Mouse (Mus musculus) kidney, embryonic 15.5 days (tissue): ENCODE results near the gene Gm9732. TPM values are rescaled to one million over a fixed set of nuclear protein-coding genes. Genes with fewer than 3 reads are reported as not detected.
"Not testable (repeated sequence)": the region's sequence is repeated elsewhere in the genome, so short reads cannot be mapped to it uniquely, and the experiment has no call there.

Experiments used
- ATAC-seq: fragments of 200-750 bp; cut with Nextera tagmentation; replicated peaks from 2 replicates; pipeline ENCODE4 v1.8.0; 2017; ENCODE audit warnings: moderate TSS enrichment; ENCODE audit not compliant: low FRiP score
- H3K27ac ChIP-seq: fragments of 300-500 bp; sonication (generic); 2 replicates; pipeline ENCODE4 v1.5.1; 2015; ENCODE audit warnings: mild to moderate bottlenecking, inconsistent platforms
- H3K27me3 ChIP-seq: fragments of 300-500 bp; sonication (generic); 2 replicates; pipeline ENCODE4 v1.6.1; 2015; ENCODE audit warnings: inconsistent platforms
- H3K36me3 ChIP-seq: fragments of 300-500 bp; sonication (generic); 2 replicates; pipeline ENCODE4 v1.6.1; 2015; ENCODE audit warnings: inconsistent platforms
- H3K4me1 ChIP-seq: fragments of 300-500 bp; sonication (generic); 2 replicates; pipeline ENCODE4 v1.6.1; 2015; ENCODE audit warnings: inconsistent platforms
- H3K4me2 ChIP-seq: fragments of 300-500 bp; sonication (generic); 2 replicates; pipeline ENCODE4 v1.6.1; 2015; ENCODE audit warnings: moderate library complexity, mild to moderate bottlenecking, inconsistent platforms
- H3K4me3 ChIP-seq: fragments of 300-500 bp; sonication (generic); replicated peaks from 2 replicates; pipeline ENCODE4 v1.5.1; 2015; ENCODE audit warnings: mild to moderate bottlenecking, inconsistent platforms
- H3K9ac ChIP-seq: fragments of 300-500 bp; sonication (generic); 2 replicates; pipeline ENCODE4 v1.6.1; 2015; ENCODE audit warnings: mild to moderate bottlenecking, inconsistent platforms
- H3K9me3 ChIP-seq: fragments of 300-500 bp; sonication (generic); replicated peaks from 2 replicates; pipeline ENCODE4 v1.6.1; 2016; ENCODE audit warnings: inconsistent platforms
- WGBS: fragments of 180-500 bp; shearing (Covaris S2); methylation state at CpG from one replicate; pipeline ENCODE4 v1.1.7; 2015; ENCODE audit warnings: mixed read lengths; 5-methylcytosine and 5-hydroxymethylcytosine counted together
- polyA plus RNA-seq: library from polyadenylated mRNA; unstranded; fragments of >200 nt; fragmentation: Nextera tagmentation; extraction: Ambion mirVana; gene quantifications from 2 replicates; pipeline ENCODE4 v1.2.1, GENCODE M21; 2015

Gm9732 gene
- polyA plus RNA-seq, 1 experiment from 2014 or later, result not detected

- not testable (repeated sequence) for H3K4me2 ChIP-seq, H3K4me1 ChIP-seq, H3K4me3 ChIP-seq, H3K9ac ChIP-seq, H3K9me3 ChIP-seq, ATAC-seq, H3K27ac ChIP-seq, H3K36me3 ChIP-seq, H3K27me3 ChIP-seq
- WGBS, result 68% methylated on average over 2 of the region's 2 CpGs
These were observed 2.6 kb downstream of the Gm9732 start for GRCm38 (mm10) chr14:43277468-43277867.

GRCm38 (mm10) chr14:43278146-43278545 lies 3.3 kb downstream of the Gm9732 start:
- H3K9ac ChIP-seq, ATAC-seq, H3K36me3 ChIP-seq, H3K27ac ChIP-seq, H3K27me3 ChIP-seq, H3K9me3 ChIP-seq, H3K4me1 ChIP-seq, H3K4me3 ChIP-seq, H3K4me2 ChIP-seq: not testable (repeated sequence)
- WGBS, result 80% methylated on average over 4 of the region's 4 CpGs

- not testable (repeated sequence) for H3K4me2 ChIP-seq, H3K27me3 ChIP-seq, H3K9me3 ChIP-seq, H3K36me3 ChIP-seq, H3K27ac ChIP-seq, H3K4me3 ChIP-seq, H3K4me1 ChIP-seq, ATAC-seq, H3K9ac ChIP-seq
- 93% methylated on average over 3 of the region's 3 CpGs for WGBS
These were observed 3.8 kb downstream of the Gm9732 start for GRCm38 (mm10) chr14:43278681-43279080.

DNA sequence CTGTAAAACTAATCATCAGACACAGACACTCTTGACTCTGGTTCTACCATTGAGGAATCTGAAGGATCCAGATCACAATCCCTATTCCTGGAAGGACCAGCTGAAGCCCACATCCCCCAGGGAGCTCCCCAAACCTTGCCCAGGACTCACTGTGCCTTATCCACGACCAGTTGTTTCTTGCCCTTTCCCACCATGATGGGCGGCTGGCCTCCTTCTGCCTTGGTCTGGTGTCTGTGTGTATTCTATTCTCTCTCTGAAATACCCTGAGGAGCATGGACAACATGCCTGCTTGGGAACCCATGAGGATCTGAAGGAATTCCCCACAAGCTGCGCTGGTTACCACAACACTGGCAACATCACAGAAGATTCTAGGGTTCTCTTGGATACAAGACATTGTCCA lies 18.7 kb downstream of the Gm9732 start, which contains the start of gene Gm8127:
TSS of gene Gm8127 (minus strand) at position 330 of the 400 bp plus-strand sequence.
- 74% methylated on average over 3 of the region's 3 CpGs for WGBS
- H3K9ac ChIP-seq, ATAC-seq: not testable (repeated sequence)

GRCm38 (mm10) chr14:43319516-43319915 lies 44.7 kb downstream of the Gm9732 start:
- H3K4me2 ChIP-seq, ATAC-seq, H3K9ac ChIP-seq: not testable (repeated sequence)

More for the DNA sequence above, 18.7 kb downstream of the Gm9732 start, which contains the start of gene Gm8127:
- not testable (repeated sequence) for H3K4me3 ChIP-seq, H3K36me3 ChIP-seq, H3K27me3 ChIP-seq, H3K4me2 ChIP-seq, H3K9me3 ChIP-seq, H3K27ac ChIP-seq, H3K4me1 ChIP-seq

DNA sequence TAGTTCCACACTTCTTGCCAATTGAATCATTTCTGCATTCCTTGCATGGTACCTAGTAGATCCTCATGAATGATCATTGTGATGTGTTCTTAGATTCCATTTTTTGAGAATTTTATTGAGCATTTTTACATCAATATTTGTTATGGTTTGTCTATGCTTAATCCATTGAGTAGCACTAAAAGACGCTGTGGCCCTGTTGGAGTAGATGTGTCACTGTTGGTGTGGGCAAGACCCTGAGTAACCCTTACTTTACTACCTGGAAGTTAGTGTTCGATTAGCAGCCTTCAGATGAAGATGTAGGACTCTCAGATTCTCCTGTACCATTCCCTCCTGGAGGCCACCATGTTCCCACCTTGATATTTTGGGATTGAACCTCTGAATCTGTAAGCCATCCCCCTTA lies 53.8 kb downstream of the Gm9732 start:
- H3K4me3 ChIP-seq, ATAC-seq: not testable (repeated sequence)
- WGBS, result 69% methylated on average over 2 of the region's 2 CpGs

More at GRCm38 (mm10) chr14:43319516-43319915, 44.7 kb downstream of the Gm9732 start:
- not testable (repeated sequence) for H3K9me3 ChIP-seq, H3K36me3 ChIP-seq, H3K4me1 ChIP-seq, H3K4me3 ChIP-seq, H3K27ac ChIP-seq, H3K27me3 ChIP-seq

DNA sequence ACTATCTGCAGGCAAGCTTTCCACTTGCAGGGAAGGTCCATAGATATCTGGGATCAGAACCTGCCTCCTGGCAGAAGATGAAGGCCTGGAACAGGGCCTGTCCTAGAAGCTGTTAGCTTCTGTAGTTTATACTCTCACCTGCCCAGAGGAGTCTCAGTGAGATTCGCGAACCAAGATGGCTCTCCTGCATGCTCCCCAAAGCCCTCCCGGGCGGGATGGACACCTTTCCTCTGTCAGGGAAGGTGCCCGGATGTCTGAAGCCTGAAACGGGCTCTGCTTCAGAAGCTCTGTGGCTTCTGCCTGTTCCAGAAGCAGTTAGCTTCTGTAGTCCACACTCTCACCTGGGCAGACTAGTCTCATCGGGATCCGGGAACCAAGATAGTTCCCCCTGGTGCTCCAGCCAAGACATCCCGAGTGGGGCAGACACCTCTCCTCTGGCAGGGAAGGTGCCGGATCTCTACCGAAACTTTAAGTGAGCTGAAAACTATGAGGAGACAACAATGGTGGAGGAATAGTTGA lies 56.6 kb downstream of the Gm9732 start:
- 93% methylated on average over 11 of the region's 11 CpGs for WGBS
- not testable (repeated sequence) for H3K4me1 ChIP-seq

More for the DNA sequence above, 53.8 kb downstream of the Gm9732 start:
- not testable (repeated sequence) for H3K9me3 ChIP-seq, H3K9ac ChIP-seq, H3K36me3 ChIP-seq, H3K4me1 ChIP-seq, H3K4me2 ChIP-seq, H3K27ac ChIP-seq, H3K27me3 ChIP-seq

GRCm38 (mm10) chr14:43337646-43338045 lies 62.8 kb downstream of the Gm9732 start:
- not testable (repeated sequence) for H3K9ac ChIP-seq, H3K4me2 ChIP-seq, ATAC-seq, H3K4me3 ChIP-seq, H3K27me3 ChIP-seq, H3K4me1 ChIP-seq, H3K36me3 ChIP-seq, H3K27ac ChIP-seq, H3K9me3 ChIP-seq
- WGBS, result 80% methylated on average over 1 of the region's 1 CpGs

More for the DNA sequence above, 56.6 kb downstream of the Gm9732 start:
- H3K27ac ChIP-seq, H3K4me2 ChIP-seq, H3K4me3 ChIP-seq, H3K9ac ChIP-seq, H3K36me3 ChIP-seq, ATAC-seq, H3K27me3 ChIP-seq, H3K9me3 ChIP-seq: not testable (repeated sequence)

DNA sequence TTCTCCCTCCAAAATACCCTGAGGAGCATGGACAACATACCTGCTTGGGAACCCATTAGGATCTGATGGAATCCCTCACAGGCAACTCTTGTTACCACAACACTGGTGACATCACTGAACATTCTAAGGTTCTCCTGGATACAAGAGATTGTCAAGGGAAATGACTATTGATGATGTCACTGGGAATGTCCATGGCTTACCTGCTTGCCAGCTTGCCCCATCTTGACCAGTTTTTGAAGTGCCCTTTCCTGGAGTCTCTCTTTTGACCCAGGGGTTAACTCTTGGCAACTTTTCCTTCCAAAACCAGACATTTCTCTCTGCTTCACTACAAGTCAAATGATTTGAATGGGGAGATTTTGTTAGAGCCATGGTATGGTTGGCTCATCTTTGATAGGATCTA lies 72.9 kb downstream of the Gm9732 start, which contains the start of gene 1700001F09Rik:
TSS of gene 1700001F09Rik (minus strand) at position 101 of the 400 bp plus-strand sequence.
- H3K36me3 ChIP-seq, H3K4me3 ChIP-seq, H3K9me3 ChIP-seq, H3K4me2 ChIP-seq, H3K4me1 ChIP-seq, H3K9ac ChIP-seq, H3K27me3 ChIP-seq, H3K27ac ChIP-seq, ATAC-seq: not testable (repeated sequence)

- 78% methylated on average over 2 of the region's 2 CpGs for WGBS
- H3K27me3 ChIP-seq, H3K36me3 ChIP-seq, ATAC-seq, H3K4me3 ChIP-seq, H3K9ac ChIP-seq, H3K4me2 ChIP-seq, H3K27ac ChIP-seq, H3K4me1 ChIP-seq, H3K9me3 ChIP-seq: not testable (repeated sequence)
These were observed 78.1 kb downstream of the Gm9732 start for GRCm38 (mm10) chr14:43352944-43353343.

Other genes with a start within 250 kb of the Gm9732 start
- gene Gm8094, start 198.4 kb upstream of the Gm9732 start, polyA plus RNA-seq, result not detected in 2 replicates
- gene Gm8104, start 174.4 kb upstream of the Gm9732 start, polyA plus RNA-seq, result not detected in 2 replicates
- not detected in 2 replicates for gene Gm7233, start 95.2 kb upstream of the Gm9732 start, polyA plus RNA-seq
- gene Gm8122, start 39.7 kb upstream of the Gm9732 start, polyA plus RNA-seq, result not detected in 2 replicates
- not detected in 2 replicates for gene Gm8126, start 16.4 kb upstream of the Gm9732 start, polyA plus RNA-seq
- gene Gm8127, start 18.8 kb downstream of the Gm9732 start, polyA plus RNA-seq, result not detected in 2 replicates
- not detected in 2 replicates for gene 1700001F09Rik, start 72.8 kb downstream of the Gm9732 start, polyA plus RNA-seq
- not detected in 2 replicates for gene Gm8138, start 141.3 kb downstream of the Gm9732 start, polyA plus RNA-seq